Mouse (Mus musculus): Measurements from ENCODE around the gene Pym1. TPM values are rescaled to one million over a fixed set of nuclear protein-coding genes. Genes with fewer than 3 reads are reported as not detected.
"Not testable (repeated sequence)": the region's sequence is repeated elsewhere in the genome, so short reads cannot be mapped to it uniquely, and the experiment has no call there.

Gene Pym1
- polyA plus RNA-seq, 1 experiment from 2014 or later = 22.1 TPM

- ATAC-seq (ENCODE audit: extremely low read depth, insufficient number of reproducible peaks, low FRiP score, low TSS enrichment) = not testable (repeated sequence)
- 88% methylated on average over 3 of the region's 4 CpGs for WGBS
Measured at GRCm38 (mm10) chr10:128725466-128725865, 22.2 kb upstream of the Pym1 start.

GRCm38 (mm10) chr10:128728059-128728458 is 19.6 kb upstream of the Pym1 start:
- Histone ChIP-seq H3K36me3 (peaks cover 5% of the 10 kb centered on the region), H3K9me3 (no peaks in the 10 kb centered on the region), H3K4me1 (peaks cover 2% of the 10 kb centered on the region; the same call in 1 of the 2 replicates), H3K4me3 (no peak overlapping the region), H3K9ac (no peak overlapping the region), H3K27me3 (replicated peaks) (no peaks in the 10 kb centered on the region), H3K27ac (replicated peaks) (no peak overlapping the region), H3K4me2 (no peak overlapping the region)
- ATAC-seq (ENCODE audit: extremely low read depth, insufficient number of reproducible peaks, low FRiP score, low TSS enrichment) = no peak
- 76% methylated on average over 5 of the region's 5 CpGs for WGBS

More at GRCm38 (mm10) chr10:128725466-128725865, 22.2 kb upstream of the Pym1 start:
- H3K27me3 ChIP-seq (replicated peaks); H3K4me1 ChIP-seq; H3K4me3 ChIP-seq; H3K36me3 ChIP-seq; H3K9ac ChIP-seq; H3K4me2 ChIP-seq; H3K27ac ChIP-seq (replicated peaks); H3K9me3 ChIP-seq: not testable (repeated sequence)

GRCm38 (mm10) chr10:128731002-128731433 is 16.7 kb upstream of the Pym1 start:
- H3K4me2 ChIP-seq = peak overlapping the region; percentile 56
- H3K9me3 ChIP-seq = no peaks in the 10 kb centered on the region
- H3K4me1 ChIP-seq = peaks cover 2% of the 10 kb centered on the region; the same call in 1 of the 2 replicates
- peaks cover 20% of the 10 kb centered on the region for H3K36me3 ChIP-seq
- no peak for ATAC-seq (ENCODE audit: extremely low read depth, insufficient number of reproducible peaks, low FRiP score, low TSS enrichment)
- H3K27ac ChIP-seq (replicated peaks) = no peak overlapping the region
- H3K9ac ChIP-seq = peak overlapping the region; percentile 52; the same call in 1 of the 2 replicates
- peak overlapping the region; percentile 15; the same call in 1 of the 2 replicates for H3K4me3 ChIP-seq
- 19% methylated on average over 10 of the region's 10 CpGs for WGBS
- H3K27me3 ChIP-seq (replicated peaks) = no peaks in the 10 kb centered on the region

GRCm38 (mm10) chr10:128731992-128732391 is 15.7 kb upstream of the Pym1 start:
- peaks cover 2% of the 10 kb centered on the region; the same call in 1 of the 2 replicates for H3K4me1 ChIP-seq
- no peak for ATAC-seq (ENCODE audit: extremely low read depth, insufficient number of reproducible peaks, low FRiP score, low TSS enrichment)
- no peaks in the 10 kb centered on the region for H3K9me3 ChIP-seq
- no peak overlapping the region for H3K27ac ChIP-seq (replicated peaks)
- H3K4me2 ChIP-seq = no peak overlapping the region
- H3K36me3 ChIP-seq = peaks cover 20% of the 10 kb centered on the region
- no peaks in the 10 kb centered on the region for H3K27me3 ChIP-seq (replicated peaks)
- H3K9ac ChIP-seq = no peak overlapping the region
- H3K4me3 ChIP-seq = no peak overlapping the region

GRCm38 (mm10) chr10:128737435-128737834 is 10.3 kb upstream of the Pym1 start:
- WGBS = 3% methylated on average over 15 of the region's 15 CpGs
- Histone ChIP-seq H3K4me1 (peaks cover 8% of the 10 kb centered on the region), H3K9me3 (no peaks in the 10 kb centered on the region), H3K36me3 (peaks cover 20% of the 10 kb centered on the region), H3K4me3 (peak overlapping the region; percentile 36), H3K27ac (replicated peaks) (no peak overlapping the region), H3K4me2 (peak overlapping the region; percentile 68), H3K27me3 (replicated peaks) (peaks cover 9% of the 10 kb centered on the region), H3K9ac (peak overlapping the region; percentile 64)
- ATAC-seq (ENCODE audit: extremely low read depth, insufficient number of reproducible peaks, low FRiP score, low TSS enrichment) = peak; percentile 51; the same call in 1 of the 2 replicates

DNA sequence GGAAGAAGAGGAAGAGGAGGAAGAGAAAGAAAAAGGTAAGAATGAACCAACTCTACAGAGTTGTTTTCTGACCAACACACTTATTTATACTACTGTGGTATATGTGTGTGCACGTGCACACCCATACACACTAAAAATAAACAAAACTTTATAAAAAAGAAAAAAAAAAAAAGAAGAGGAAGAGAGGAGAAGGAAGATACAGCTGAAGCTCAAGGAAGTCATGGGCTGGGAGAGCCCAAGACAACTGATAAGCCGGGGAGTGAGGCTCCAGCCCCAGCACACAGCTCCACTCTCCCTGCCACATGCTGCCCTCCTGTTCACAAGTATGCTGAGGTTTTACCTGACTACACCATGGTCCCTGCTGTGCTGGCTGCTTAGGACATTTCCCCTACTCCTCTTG is 7.4 kb upstream of the Pym1 start:
- Histone ChIP-seq H3K9ac (no peak overlapping the region), H3K4me1 (peaks cover 32% of the 10 kb centered on the region), H3K9me3 (no peaks in the 10 kb centered on the region), H3K36me3 (no peaks in the 10 kb centered on the region), H3K4me2 (no peak overlapping the region), H3K27me3 (replicated peaks) (peaks cover 18% of the 10 kb centered on the region), H3K27ac (replicated peaks) (no peak overlapping the region), H3K4me3 (no peak overlapping the region)
- 38% methylated on average over 2 of the region's 2 CpGs for WGBS
- ATAC-seq (ENCODE audit: extremely low read depth, insufficient number of reproducible peaks, low FRiP score, low TSS enrichment) = no peak

GRCm38 (mm10) chr10:128742616-128743015 is 5.1 kb upstream of the Pym1 start:
- no peak overlapping the region; the same call in 1 of the 2 replicates for H3K9ac ChIP-seq
- 30% methylated on average over 4 of the region's 4 CpGs for WGBS

GRCm38 (mm10) chr10:128743235-128743634 is 4.5 kb upstream of the Pym1 start:
- ATAC-seq (ENCODE audit: extremely low read depth, insufficient number of reproducible peaks, low FRiP score, low TSS enrichment) = no peak
- H3K4me2 ChIP-seq = peak overlapping the region; percentile 95
- H3K4me1 ChIP-seq = peaks cover 30% of the 10 kb centered on the region
- H3K9ac ChIP-seq = peak overlapping the region; percentile 81
- no peaks in the 10 kb centered on the region for H3K9me3 ChIP-seq
- H3K4me3 ChIP-seq = peak overlapping the region; percentile 62
- H3K36me3 ChIP-seq = no peaks in the 10 kb centered on the region
- peaks cover 18% of the 10 kb centered on the region for H3K27me3 ChIP-seq (replicated peaks)
- peak overlapping the region; percentile 44; the same call in 1 of the 2 replicates for H3K27ac ChIP-seq (replicated peaks)
- WGBS = 4% methylated on average over 7 of the region's 7 CpGs

More at GRCm38 (mm10) chr10:128742616-128743015, 5.1 kb upstream of the Pym1 start:
- H3K27ac ChIP-seq (replicated peaks) = no peak overlapping the region
- H3K9me3 ChIP-seq = no peaks in the 10 kb centered on the region
- peak overlapping the region; percentile 95 for H3K4me2 ChIP-seq
- no peak for ATAC-seq (ENCODE audit: extremely low read depth, insufficient number of reproducible peaks, low FRiP score, low TSS enrichment)
- H3K27me3 ChIP-seq (replicated peaks) = peaks cover 18% of the 10 kb centered on the region
- no peaks in the 10 kb centered on the region for H3K36me3 ChIP-seq
- peaks cover 33% of the 10 kb centered on the region for H3K4me1 ChIP-seq
- H3K4me3 ChIP-seq = peak overlapping the region; percentile 62

DNA sequence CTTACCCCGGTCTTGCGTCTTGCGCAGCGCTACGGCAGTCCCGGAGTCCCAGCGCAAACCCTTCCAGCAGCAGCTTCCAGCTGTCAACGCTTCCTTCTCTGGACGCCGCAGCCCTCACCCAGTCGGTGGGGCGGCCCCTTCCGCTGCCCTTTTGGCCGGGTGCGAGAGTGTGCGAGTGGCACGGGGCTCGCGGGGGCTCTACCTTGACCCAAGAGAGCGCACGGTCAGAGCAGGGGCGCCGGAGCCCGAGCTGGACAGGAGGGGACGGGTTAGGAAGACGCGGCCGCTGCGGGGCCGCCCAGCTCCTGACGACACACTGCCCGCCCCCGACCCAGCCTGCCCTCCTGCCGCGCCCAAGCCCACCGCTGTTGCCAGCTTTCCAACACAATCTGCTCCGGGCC is 3.9 kb upstream of the Pym1 start:
- peaks cover 30% of the 10 kb centered on the region for H3K4me1 ChIP-seq
- H3K9ac ChIP-seq = peak overlapping the region; percentile 81
- under 1% methylated on average over 37 of the region's 37 CpGs for WGBS
- peak overlapping the region; percentile 62 for H3K4me3 ChIP-seq
- no peaks in the 10 kb centered on the region for H3K36me3 ChIP-seq
- peak; percentile 27; the same call in 1 of the 2 replicates for ATAC-seq (ENCODE audit: extremely low read depth, insufficient number of reproducible peaks, low FRiP score, low TSS enrichment)
- peak overlapping the region; percentile 95 for H3K4me2 ChIP-seq
- peak overlapping the region; percentile 44 for H3K27ac ChIP-seq (replicated peaks)
- peaks cover 18% of the 10 kb centered on the region for H3K27me3 ChIP-seq (replicated peaks)
- H3K9me3 ChIP-seq = no peaks in the 10 kb centered on the region

- H3K9ac ChIP-seq = peak overlapping the region; percentile 81
- peak overlapping the region; percentile 95 for H3K4me2 ChIP-seq
- no peaks in the 10 kb centered on the region for H3K36me3 ChIP-seq
- H3K27me3 ChIP-seq (replicated peaks) = peaks cover 18% of the 10 kb centered on the region
- no peak for ATAC-seq (ENCODE audit: extremely low read depth, insufficient number of reproducible peaks, low FRiP score, low TSS enrichment)
- H3K27ac ChIP-seq (replicated peaks) = peak overlapping the region; percentile 44
- 13% methylated on average over 8 of the region's 8 CpGs for WGBS
- peaks cover 34% of the 10 kb centered on the region for H3K4me1 ChIP-seq
- no peaks in the 10 kb centered on the region for H3K9me3 ChIP-seq
- H3K4me3 ChIP-seq = peak overlapping the region; percentile 62
Measured at GRCm38 (mm10) chr10:128744211-128744610, 3.5 kb upstream of the Pym1 start.

DNA sequence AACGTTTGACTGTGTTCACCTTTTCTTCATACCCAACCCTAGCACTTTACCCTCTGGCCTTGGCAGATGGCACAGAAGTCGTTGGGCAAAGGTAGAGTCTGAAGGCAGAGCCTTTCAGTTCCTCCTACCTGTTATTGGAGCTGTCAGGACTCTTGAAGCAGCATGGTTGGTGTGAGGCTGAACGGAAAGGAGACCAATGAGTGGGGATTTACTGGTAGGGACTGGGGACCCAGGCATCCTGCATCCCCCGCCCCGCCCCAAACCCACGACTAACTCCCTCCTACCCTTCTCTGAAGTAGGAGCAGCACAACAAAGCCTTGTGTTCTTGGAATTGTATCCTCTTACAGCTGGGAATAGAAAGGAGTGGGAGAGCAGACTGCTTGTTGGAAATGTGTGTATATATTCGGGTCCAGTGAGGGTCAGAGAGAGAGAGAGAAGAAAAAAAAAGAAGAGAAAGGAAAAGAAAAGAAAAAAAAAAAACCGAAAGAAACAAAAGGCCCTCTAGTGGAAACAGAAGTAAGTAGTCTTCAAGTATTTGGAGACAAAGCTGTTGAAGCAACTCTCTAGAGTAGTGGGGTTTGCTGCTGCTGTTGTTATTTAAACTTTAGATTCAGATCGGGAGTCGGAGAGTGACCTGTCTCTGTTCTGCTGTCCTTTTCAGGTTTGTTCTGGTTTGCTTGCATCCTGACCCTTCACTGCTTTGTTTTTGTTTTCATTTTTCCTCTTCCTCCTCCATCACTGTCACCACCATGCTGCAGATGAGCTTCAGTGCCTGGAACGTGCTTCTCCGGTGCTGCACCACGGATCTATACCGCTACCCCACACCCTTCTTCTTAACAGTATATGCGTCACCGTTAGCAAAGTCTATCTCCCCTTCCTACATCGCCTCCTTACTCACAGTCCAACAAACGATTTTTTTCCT is 2.7 kb upstream of the Pym1 start, which contains the start of gene Dgka:
Gene Dgka, minus strand, starts transcription at position 176 of the 922 bp plus-strand sequence.
- H3K9me3 ChIP-seq = no peaks in the 10 kb centered on the region

More for the DNA sequence above, 2.7 kb upstream of the Pym1 start, which contains the start of gene Dgka:
- Histone ChIP-seq H3K4me1 (peaks cover 41% of the 10 kb centered on the region), H3K9ac (peak within 1 kb of the TSS; percentile 81), H3K4me3 (peak within 1 kb of the TSS; percentile 62), H3K27me3 (replicated peaks) (peaks cover 18% of the 10 kb centered on the region), H3K4me2 (peak within 1 kb of the TSS; percentile 95), H3K36me3 (no peaks in the 10 kb centered on the region), H3K27ac (replicated peaks) (peak within 1 kb of the TSS; percentile 44)
- 17% methylated on average over 18 of the region's 18 CpGs for WGBS
- ATAC-seq (ENCODE audit: extremely low read depth, insufficient number of reproducible peaks, low FRiP score, low TSS enrichment) = no peak

Measured in heart, embryonic 13.5 days (tissue).